In the genomic region with DNA sequence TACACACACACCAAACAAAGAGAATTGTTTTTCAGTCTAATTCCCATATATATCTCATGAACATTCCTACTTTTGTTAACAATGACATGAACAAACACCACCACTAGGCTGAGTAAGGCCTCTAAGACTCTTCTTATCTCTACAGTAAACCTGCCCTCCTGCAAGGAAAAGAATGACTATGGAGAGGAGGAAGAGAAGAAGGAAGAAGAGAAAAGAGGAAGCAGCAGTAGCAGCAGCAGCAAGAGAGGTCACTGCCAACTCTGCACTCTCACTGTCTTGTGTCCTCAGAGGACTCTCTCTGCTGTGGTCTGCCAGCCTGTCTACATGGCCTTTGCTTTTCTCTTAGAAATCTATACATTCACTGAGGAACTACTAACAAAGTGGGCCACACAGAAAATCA, we compare ENCODE assay signal across 19 mouse cellular contexts. TPM values are rescaled to one million over a fixed set of nuclear protein-coding genes. Genes with fewer than 3 reads are reported as not detected.
DNase-seq lines count a peak whose midpoint lies in the region; ATAC-seq lines count a peak whose summit lies in the region.
"Had no signal": no experiment of that assay in that cellular context is flagged by ENCODE, and none has a peak within 500 bp of the region (broad histone marks: within the 10 kb centered on the region; RNA-seq: fewer than 3 reads in every experiment).

No protein-coding gene starts in this region.

- no peak overlapping the region for H3K4me2 ChIP-seq in hindbrain, embryonic 11.5 days (replicated peaks; ENCODE audit: low read depth, low read length)
- no peak overlapping the region for H3K4me2 ChIP-seq in hindbrain, embryonic 13.5 days
- no peak overlapping the region for H3K4me2 ChIP-seq in midbrain, embryonic 14.5 days (ENCODE audit: low read length)
- H3K4me2 ChIP-seq: embryonic facial prominence, embryonic 12.5 days; heart, embryonic 12.5 days; hindbrain, embryonic 15.5 days had no signal

- no peaks in the 10 kb centered on the region for H3K27me3 ChIP-seq in hindbrain, embryonic 11.5 days (ENCODE audit: control insufficient read depth, insufficient read depth, low read length)
- H3K27me3 ChIP-seq in hindbrain, embryonic 13.5 days: no peaks in the 10 kb centered on the region
- no peaks in the 10 kb centered on the region for H3K27me3 ChIP-seq in midbrain, embryonic 14.5 days (ENCODE audit: control insufficient read depth, insufficient read depth, low read length)
- H3K27me3 ChIP-seq: embryonic facial prominence, embryonic 12.5 days; heart, embryonic 12.5 days; hindbrain, embryonic 15.5 days had no signal

- H3K27ac ChIP-seq in hindbrain, embryonic 11.5 days (ENCODE audit: low read depth, low read length): 0 out of 2 replicates have a peak overlapping the region, but pooled peaks have one; percentile 10
- H3K27ac ChIP-seq in hindbrain, embryonic 13.5 days: no peak overlapping the region
- no peak overlapping the region for H3K27ac ChIP-seq in midbrain, embryonic 14.5 days (replicated peaks; ENCODE audit: low read depth, low read length)
- H3K27ac ChIP-seq: embryonic facial prominence, embryonic 12.5 days; hindbrain, embryonic 15.5 days had no signal

- no peaks in the 10 kb centered on the region for H3K4me1 ChIP-seq in hindbrain, embryonic 11.5 days (replicated peaks; ENCODE audit: control insufficient read depth, insufficient read depth, low read length)
- peaks cover 5% of the 10 kb centered on the region; the same call in 1 of the 2 replicates for H3K4me1 ChIP-seq in hindbrain, embryonic 13.5 days (replicated peaks)
- H3K4me1 ChIP-seq in midbrain, embryonic 14.5 days (ENCODE audit: control insufficient read depth, insufficient read depth, low read length): no peaks in the 10 kb centered on the region
- H3K4me1 ChIP-seq: embryonic facial prominence, embryonic 12.5 days; hindbrain, embryonic 15.5 days had no signal

- ATAC-seq in hindbrain, embryonic 11.5 days (ENCODE audit: low FRiP score): no peak
- no peak for ATAC-seq in hindbrain, embryonic 13.5 days (ENCODE audit: low FRiP score)
- ATAC-seq in hematopoietic stem cell, adult 5-6 weeks (replicated peaks in 1 of 2; ENCODE audit: insufficient read depth in 1 of 2, low FRiP score in 2 of 2, low TSS enrichment in 1 of 2, low read depth in 1 of 2, poor library complexity in 2 of 2, severe bottlenecking in 2 of 2): peak; percentile 43 to 47; a peak in 1 of 4 replicates
- peak; percentile 43 for ATAC-seq in megakaryocyte progenitor cell, adult 5-6 weeks (replicated peaks; ENCODE audit: poor library complexity)
- no peak for ATAC-seq in midbrain, embryonic 14.5 days (ENCODE audit: low FRiP score, low TSS enrichment)
- ATAC-seq: forebrain, embryonic 16.5 days; intestine, embryonic 16.5 days had no signal

- H3K36me3 ChIP-seq in hindbrain, embryonic 11.5 days (ENCODE audit: control insufficient read depth, insufficient read depth, low read length): no peaks in the 10 kb centered on the region
- H3K36me3 ChIP-seq in hindbrain, embryonic 13.5 days: peaks cover 49% of the 10 kb centered on the region
- H3K36me3 ChIP-seq in midbrain, embryonic 14.5 days (ENCODE audit: control insufficient read depth, insufficient read depth, low read length): peaks cover 39% of the 10 kb centered on the region

- H3K9ac ChIP-seq in hindbrain, embryonic 11.5 days (ENCODE audit: low read depth, low read length): no peak overlapping the region
- no peak overlapping the region for H3K9ac ChIP-seq in hindbrain, embryonic 13.5 days
- no peak overlapping the region for H3K9ac ChIP-seq in midbrain, embryonic 14.5 days (replicated peaks; ENCODE audit: low read length)
- H3K9ac ChIP-seq: embryonic facial prominence, embryonic 12.5 days; heart, embryonic 12.5 days; hindbrain, embryonic 15.5 days had no signal

- no peaks in the 10 kb centered on the region for H3K9me3 ChIP-seq in hindbrain, embryonic 11.5 days (ENCODE audit: control insufficient read depth, low read length)
- H3K9me3 ChIP-seq in hindbrain, embryonic 13.5 days: no peaks in the 10 kb centered on the region
- no peaks in the 10 kb centered on the region for H3K9me3 ChIP-seq in midbrain, embryonic 14.5 days (ENCODE audit: control insufficient read depth, low read length)
- H3K9me3 ChIP-seq: embryonic facial prominence, embryonic 12.5 days; heart, embryonic 12.5 days; hindbrain, embryonic 15.5 days had no signal

- DNase-seq in hindbrain, embryonic 11.5 days (ENCODE audit: low spot score): no peak
- peak; percentile 88 for DNase-seq in MEL-GATA-1-ER (ENCODE audit: extremely low read depth, low read depth)
- DNase-seq in midbrain, embryonic 14.5 days: no peak
- no peak for DNase-seq in adrenal gland, adult 2 months
- DNase-seq in heart, postnatal 4 days: no peak
- DNase-seq: adrenal gland, postnatal 25 days; cerebellum, adult 11 months; cerebellum, adult 8-10 months; cerebellum, postnatal 14 days; gastrocnemius, postnatal 10 days; heart, postnatal 36 days had no signal

- no peak overlapping the region for H3K4me3 ChIP-seq in hindbrain, embryonic 11.5 days (ENCODE audit: low read depth, low read length)
- H3K4me3 ChIP-seq in hindbrain, embryonic 13.5 days: no peak overlapping the region
- no peak overlapping the region for H3K4me3 ChIP-seq in midbrain, embryonic 14.5 days (replicated peaks; ENCODE audit: low read depth, low read length)
- H3K4me3 ChIP-seq: embryonic facial prominence, embryonic 12.5 days; heart, embryonic 12.5 days; hindbrain, embryonic 15.5 days had no signal

RNA-seq across cellular contexts. Expression of gene Fam120a, which starts 36.1 kb away (rescaled TPM):
- polyA plus RNA-seq in hindbrain, embryonic 11.5 days (2014; fragmentation: Nextera tagmentation; extraction: Ambion mirVana): 18.7 and 24.9 TPM in 2 replicates
- polyA plus RNA-seq in hindbrain, embryonic 13.5 days (2015; fragmentation: Nextera tagmentation; extraction: Ambion mirVana): 12.2 and 12.4 TPM in 2 replicates
- 104 and 117 TPM in 2 replicates for total RNA-seq in hematopoietic stem cell, adult 5-6 weeks (2017)
- total RNA-seq in megakaryocyte progenitor cell, adult 5-6 weeks (2015): 211 and 215 TPM in 2 replicates
- 118 and 129 TPM in 2 replicates for total RNA-seq in megakaryocyte progenitor cell, adult 5-6 weeks (2017)
- 16.0 and 17.3 TPM in 2 replicates for polyA plus RNA-seq in midbrain, embryonic 14.5 days (2014; fragmentation: Nextera tagmentation; extraction: Ambion mirVana)
- 100 to 1,000 TPM; 160 to 173 TPM for total RNA-seq in adrenal gland, adult 2 months (2021)
- 76.8 and 86.1 TPM in 2 replicates for polyA plus RNA-seq in adrenal gland, adult 2 months (2012; rRNA removed)
- 100 to 1,000 TPM; 112 to 118 TPM for total RNA-seq in heart, postnatal 4 days (2021)

Comparison
In these comparisons a context has a peak if more than half of its experiments do, and no peak if none do; other contexts are left out.
1. ATAC-seq: peak in hematopoietic stem cell, adult 5-6 weeks (2 of 2) and megakaryocyte progenitor cell, adult 5-6 weeks (single experiment); none in hindbrain, embryonic 11.5 days (single experiment), hindbrain, embryonic 13.5 days (single experiment) and midbrain, embryonic 14.5 days (single experiment).